Mouse (Mus musculus) lung, postnatal 36 days (tissue): ENCODE measurements around the gene Smndc1.
A peak's percentile ranks its signal among the peaks of the same experiment; 100 is the strongest.
"Not testable (repeated sequence)": the region's sequence is repeated elsewhere in the genome, so short reads cannot be mapped to it uniquely, and the experiment has no call there.

Experiments used
- DNase-seq: peaks from one replicate; pipeline ENCODE4 v3.0.0; 2022; ENCODE audit warnings: mixed read lengths

Smndc1 gene

GRCm38 (mm10) chr19:53412149-53412848, 21.9 kb upstream of the Smndc1 start:
- DNase-seq, result no peak

DNA sequence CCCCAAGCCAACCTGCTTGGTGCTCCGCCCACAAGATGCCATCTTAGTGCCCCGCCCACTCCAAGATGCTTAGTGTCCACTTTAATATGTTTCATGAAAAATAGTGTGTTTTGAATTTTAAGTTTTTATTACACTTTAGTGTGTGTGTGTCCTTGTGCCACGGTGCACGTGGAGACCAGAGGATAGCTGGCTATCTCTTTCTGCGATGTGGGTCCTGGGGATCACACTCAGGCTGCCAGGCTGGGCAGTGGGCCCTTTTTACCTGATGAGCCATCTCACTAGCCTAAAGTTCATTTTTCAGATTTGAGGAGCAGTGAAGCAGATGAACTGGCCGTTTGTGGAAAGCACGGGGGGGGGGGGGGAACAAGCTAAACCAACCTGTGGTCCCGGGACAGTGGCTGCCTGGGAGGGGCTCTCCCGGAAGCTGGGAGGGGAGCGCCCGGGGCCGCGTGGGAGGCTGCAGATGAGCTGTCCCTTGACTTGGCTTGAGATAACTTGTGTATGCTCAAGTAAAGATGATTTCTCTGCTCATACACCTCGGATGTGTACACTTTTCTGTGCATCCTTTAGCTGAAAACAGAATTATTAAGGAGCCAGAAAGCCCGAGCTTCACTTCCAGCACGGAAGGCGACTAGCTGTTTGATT, 19.4 kb upstream of the Smndc1 start:
- no peak for DNase-seq

DNA sequence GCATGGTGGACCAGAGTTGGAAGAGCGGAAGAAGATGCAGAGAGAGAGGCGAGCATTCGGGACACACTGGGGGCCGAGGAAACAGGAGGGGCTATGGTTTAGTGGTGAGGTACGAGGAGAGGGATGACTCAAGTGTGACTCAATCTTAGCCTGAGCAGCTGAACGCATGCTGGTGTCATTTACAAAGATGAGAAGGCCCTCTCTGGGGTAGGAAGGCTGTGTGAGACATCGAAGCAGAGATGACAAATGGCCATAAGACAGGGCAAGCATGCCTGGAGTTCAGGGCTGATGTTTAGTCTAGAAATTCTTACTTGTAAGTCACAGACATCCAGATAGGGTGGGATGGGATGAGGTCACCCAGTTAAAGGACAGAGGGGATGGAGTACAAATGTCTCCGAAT, 18.0 kb upstream of the Smndc1 start:
- DNase-seq, result no peak

- DNase-seq, result no peak
Measured at GRCm38 (mm10) chr19:53407350-53407749, 17.0 kb upstream of the Smndc1 start.

GRCm38 (mm10) chr19:53405810-53406209, 15.4 kb upstream of the Smndc1 start:
- DNase-seq, result no peak

GRCm38 (mm10) chr19:53404837-53405356, 14.5 kb upstream of the Smndc1 start:
- no peak for DNase-seq

GRCm38 (mm10) chr19:53404219-53404836, 13.9 kb upstream of the Smndc1 start:
- no peak for DNase-seq

GRCm38 (mm10) chr19:53402741-53403432, 12.5 kb upstream of the Smndc1 start:
- DNase-seq, result no peak

DNA sequence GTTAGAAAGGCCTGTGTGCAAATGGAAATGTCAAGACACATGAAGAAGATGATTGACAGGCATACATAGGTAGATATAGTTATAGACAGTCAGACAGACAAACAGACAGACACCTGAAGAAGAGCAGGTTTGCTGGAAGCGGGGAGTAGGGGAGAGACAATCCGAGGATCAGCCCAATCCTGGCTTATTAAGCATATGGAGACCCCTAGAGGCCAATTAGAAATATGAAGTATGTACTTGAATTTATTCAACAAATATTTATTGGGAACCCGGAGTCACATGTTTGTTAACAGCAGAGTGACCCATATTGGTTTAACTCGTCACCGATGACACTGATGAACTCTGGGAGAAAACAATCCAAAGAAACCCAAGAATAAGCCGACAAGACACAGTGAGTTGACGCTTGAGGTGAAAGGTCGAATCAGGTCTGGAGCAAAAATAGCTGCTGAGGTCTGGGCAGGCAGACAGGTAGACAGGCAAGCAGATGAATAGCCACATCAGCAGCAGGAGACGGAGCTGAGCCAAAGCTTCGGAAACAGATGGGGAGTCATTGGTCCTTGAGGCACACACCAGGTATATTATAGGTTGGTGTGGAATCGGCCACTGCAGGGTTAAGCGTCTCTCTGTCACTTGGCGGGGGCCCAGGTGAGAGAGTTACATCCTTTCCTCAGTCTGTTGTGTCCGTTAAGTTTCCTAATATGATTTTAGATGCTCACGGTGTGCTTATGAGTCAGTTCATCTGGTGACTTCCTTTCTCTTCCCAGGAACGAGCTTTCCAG, 10.1 kb upstream of the Smndc1 start:
- no peak for DNase-seq

DNA sequence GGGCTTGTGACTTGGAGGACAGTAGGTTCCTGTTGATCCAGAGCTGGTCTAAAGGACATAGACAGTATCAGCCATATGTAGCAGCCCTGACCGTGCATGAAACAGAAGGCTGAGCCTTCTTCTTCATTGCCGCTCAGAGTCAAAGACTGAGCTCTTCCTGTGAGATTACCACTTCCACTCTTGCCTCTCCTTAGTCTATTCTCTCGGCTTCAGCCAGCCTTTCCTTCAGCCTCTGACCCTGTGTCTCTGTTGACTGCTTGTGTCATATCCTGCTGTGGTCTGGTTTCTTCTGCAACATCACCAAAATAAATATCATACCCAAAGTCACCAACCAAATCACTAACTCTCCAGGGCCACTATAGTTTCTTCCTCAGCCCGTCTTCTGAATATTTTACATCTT, 8.8 kb upstream of the Smndc1 start:
- no peak for DNase-seq

DNA sequence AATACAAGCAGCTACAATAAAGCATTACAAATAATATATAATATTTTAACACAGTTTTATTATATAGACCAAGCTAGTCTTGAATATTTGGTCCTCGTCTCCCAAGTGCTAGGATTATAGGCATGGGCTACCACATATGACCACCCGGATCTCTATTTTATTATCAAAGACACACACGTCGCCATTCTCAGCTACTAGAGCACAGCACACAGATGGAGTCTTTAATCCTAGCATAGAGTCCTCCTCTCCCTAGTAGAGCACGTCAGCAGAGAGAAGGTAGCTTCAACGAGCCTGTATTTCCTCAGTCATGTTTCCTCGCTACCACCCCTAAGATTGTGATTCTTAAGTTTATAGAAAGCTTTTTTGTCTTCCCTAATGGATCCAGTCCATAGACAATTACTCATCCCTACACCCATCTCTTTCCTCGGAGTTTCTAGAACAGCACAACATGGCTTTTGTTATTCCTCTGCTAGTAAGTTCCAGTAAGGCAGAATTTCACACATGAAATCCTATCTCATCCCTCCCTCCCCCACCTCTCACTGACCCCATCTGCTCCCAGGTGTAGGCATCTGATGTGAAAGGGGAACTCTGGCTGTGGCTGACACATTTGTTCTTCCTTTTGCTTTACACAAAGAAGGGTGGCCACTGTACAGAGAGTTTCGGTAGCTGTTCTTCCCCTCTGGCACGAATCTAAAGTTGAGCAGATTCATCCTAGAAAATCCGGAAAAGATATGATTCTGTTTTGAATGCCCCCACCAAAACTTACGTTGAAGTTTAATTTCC, 7.3 kb upstream of the Smndc1 start:
- DNase-seq, result no peak

- not testable (repeated sequence) for DNase-seq
Measured at GRCm38 (mm10) chr19:53395805-53396204, 5.4 kb upstream of the Smndc1 start.

DNA sequence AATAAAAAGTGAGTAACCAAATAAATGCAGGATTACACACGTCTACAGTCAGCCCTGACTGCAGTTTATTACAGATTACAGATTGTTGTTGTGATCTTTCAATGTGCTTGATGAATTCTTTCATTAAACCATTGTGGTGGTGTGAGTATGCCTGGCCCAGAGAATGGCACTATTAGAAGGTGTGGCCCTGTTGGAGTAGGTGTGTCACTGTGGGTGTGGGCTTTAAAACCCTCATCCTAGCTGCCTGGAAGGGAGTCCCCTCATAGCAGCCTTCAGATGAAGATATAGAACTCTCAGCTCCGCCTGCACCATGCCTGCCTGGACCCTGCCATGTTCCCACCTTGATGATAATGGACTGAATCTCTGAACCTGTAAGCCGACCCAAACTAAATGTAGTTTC, 4.6 kb upstream of the Smndc1 start:
- DNase-seq, result not testable (repeated sequence)

DNA sequence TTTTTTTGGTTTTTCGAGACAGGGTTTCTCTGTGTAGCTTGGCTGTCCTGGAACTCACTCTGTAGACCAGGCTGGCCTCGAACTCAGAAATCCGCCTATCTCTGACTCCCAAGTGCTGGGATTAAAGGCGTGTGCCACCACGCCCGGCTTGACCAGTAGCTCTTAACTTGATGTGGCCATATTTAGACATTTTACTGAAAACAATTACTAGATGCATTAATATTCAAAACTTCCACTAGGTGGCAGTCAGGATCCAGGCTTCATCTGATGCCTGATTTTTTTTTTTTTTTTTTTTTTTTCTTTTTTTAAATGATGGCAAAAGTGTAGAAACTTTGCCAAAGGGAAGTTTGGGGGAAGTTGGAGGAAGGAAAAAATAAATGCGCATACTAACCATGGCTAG, 4.2 kb upstream of the Smndc1 start:
- peak; percentile 84 for DNase-seq

- no peak for DNase-seq
Measured at GRCm38 (mm10) chr19:53393646-53394045, 3.3 kb upstream of the Smndc1 start.

DNA sequence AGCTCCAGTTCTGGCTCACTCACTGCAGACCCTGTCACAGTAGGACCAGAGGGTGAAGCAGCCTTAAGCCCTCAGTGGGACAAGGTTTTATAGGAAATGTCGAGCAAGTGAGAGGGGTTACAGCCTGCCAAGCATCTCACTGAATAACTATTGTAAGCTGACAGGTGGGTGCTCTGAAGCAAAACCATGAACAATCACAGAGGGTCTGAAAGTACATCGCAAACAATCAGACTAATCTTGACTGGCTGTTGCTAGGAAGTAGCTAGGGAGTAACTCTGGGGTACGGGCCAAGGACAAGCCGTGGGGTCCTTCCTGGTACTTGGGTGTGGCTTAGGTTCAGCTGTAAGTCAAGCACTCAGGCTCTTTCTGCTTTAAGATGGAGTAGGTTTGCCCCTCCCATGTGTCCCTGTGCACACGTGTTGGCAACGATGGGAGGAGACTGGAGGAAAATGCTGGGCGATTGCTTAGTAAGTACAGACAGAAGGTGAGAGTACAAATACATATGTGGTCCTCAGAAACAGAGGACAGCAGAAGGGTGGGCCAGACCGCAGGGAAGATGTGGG, 2.5 kb upstream of the Smndc1 start:
- DNase-seq, result peak; percentile 29

- DNase-seq, result no peak
Measured at GRCm38 (mm10) chr19:53391787-53392186, 1.4 kb upstream of the Smndc1 start.

- no peak for DNase-seq
Measured at GRCm38 (mm10) chr19:53391386-53391785, 1.0 kb upstream of the Smndc1 start.

DNA sequence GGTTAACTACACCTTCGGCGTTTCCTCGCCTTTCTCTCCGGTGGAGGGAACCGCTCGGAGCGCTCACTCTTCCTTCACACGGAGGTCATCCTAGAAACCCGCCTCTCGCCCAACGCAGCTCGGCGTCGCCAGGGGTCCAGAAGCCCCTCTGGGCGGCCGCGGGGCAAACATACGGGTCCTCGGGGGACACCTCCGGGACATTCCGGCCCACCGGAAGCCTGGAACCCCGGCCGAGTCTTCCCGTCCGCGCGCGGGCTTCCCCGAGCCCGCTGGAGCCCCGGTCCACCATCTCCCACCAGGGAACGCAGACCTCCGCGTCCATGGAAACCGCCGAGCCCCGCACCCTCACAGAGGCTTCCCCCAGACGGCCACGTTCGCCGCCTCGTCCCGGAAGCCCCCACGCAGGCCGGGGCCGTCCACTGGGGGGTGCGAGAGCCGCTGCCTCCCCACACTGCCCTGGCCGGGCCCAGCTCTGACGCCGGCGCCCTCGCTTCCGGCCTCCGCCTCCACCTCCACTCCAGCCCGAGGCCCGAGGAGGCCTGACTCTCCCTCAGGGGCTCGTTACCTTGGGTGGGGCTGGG, 437 bp downstream of the Smndc1 start:
- no peak for DNase-seq

DNA sequence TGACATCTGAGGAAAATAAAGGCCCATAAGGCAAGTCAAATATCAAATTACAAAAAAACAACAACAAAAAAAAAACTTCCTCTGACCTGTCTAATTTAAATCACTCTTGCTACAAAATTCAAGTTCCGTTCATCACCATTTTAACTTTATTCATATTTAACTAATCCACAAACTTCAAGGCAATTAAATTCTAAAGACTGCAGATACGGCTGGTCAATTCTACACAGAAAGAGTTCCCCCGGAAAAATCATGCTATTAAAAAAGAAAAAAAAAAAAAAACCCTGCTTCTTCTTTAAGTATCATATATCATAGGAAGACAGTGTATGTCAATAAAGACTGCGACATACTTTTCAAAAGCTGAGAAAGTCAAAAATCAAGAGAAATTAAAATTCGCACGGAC, 961 bp downstream of the Smndc1 start:
- DNase-seq, result no peak

GRCm38 (mm10) chr19:53383336-53383735, 7.0 kb downstream of the Smndc1 start:
- no peak for DNase-seq
